Mouse (Mus musculus) midbrain, embryonic 16.5 days (tissue): ENCODE measurements around the gene Cnot11. TPM values are rescaled to one million over a fixed set of nuclear protein-coding genes. Genes with fewer than 3 reads are reported as not detected.
A peak's percentile ranks its signal among the peaks of the same experiment; 100 is the strongest.

Experiments used
- ATAC-seq: fragments of 200-750 bp; cut with Nextera tagmentation; 2 replicates; pipeline ENCODE4 v1.8.0; 2017; ENCODE audit warnings: moderate TSS enrichment
- H3K27ac ChIP-seq: fragments of 300-500 bp; sonication (generic); 2 replicates; pipeline ENCODE4 v1.5.1; 2014; ENCODE audit warnings: mild to moderate bottlenecking, low read length, mixed read lengths
- H3K27me3 ChIP-seq: fragments of 300-500 bp; sonication (generic); 2 replicates; pipeline ENCODE4 v1.6.1; 2014; ENCODE audit warnings: low read depth, low read length, mixed read lengths; ENCODE audit not compliant: control insufficient read depth, insufficient read depth
- H3K36me3 ChIP-seq: fragments of 300-500 bp; sonication (generic); 2 replicates; pipeline ENCODE4 v1.6.1; 2014; ENCODE audit warnings: mild to moderate bottlenecking, low read length, moderate library complexity, mixed read lengths; ENCODE audit not compliant: control insufficient read depth, insufficient read depth
- H3K4me1 ChIP-seq: fragments of 300-500 bp; sonication (generic); 2 replicates; pipeline ENCODE4 v1.6.1; 2014; ENCODE audit warnings: mild to moderate bottlenecking, low read length, mixed read lengths; ENCODE audit not compliant: control insufficient read depth, insufficient read depth
- H3K4me2 ChIP-seq: fragments of 300-500 bp; sonication (generic); 2 replicates; pipeline ENCODE4 v1.6.1; 2014; ENCODE audit warnings: mild to moderate bottlenecking, low read length, mixed read lengths
- H3K4me3 ChIP-seq: fragments of 300-500 bp; sonication (generic); 2 replicates; pipeline ENCODE4 v1.5.1; 2014; ENCODE audit warnings: low read depth, mild to moderate bottlenecking, low read length, moderate library complexity, mixed read lengths
- H3K9ac ChIP-seq: fragments of 300-500 bp; sonication (generic); 2 replicates; pipeline ENCODE4 v1.6.1; 2014; ENCODE audit warnings: low read depth, low read length, mixed read lengths
- H3K9me3 ChIP-seq: fragments of 300-500 bp; sonication (generic); replicated peaks from 2 replicates; pipeline ENCODE4 v1.6.1; 2014; ENCODE audit warnings: mild to moderate bottlenecking, low read length, mixed read lengths; ENCODE audit not compliant: control insufficient read depth, poor library complexity, severe bottlenecking
- WGBS: fragments of 180-500 bp; shearing (Covaris S2); extraction: QIAGEN DNeasy Blood & Tissue Kit; methylation state at CpG from one replicate; pipeline ENCODE4 v1.1.7; 2014; 5-methylcytosine and 5-hydroxymethylcytosine counted together
- polyA plus RNA-seq: library from polyadenylated mRNA; unstranded; fragments of >200 nt; fragmentation: Nextera tagmentation; extraction: Ambion mirVana; gene quantifications from 2 replicates; pipeline ENCODE4 v1.2.1, GENCODE M21; 2015

The Cnot11 gene
- polyA plus RNA-seq, result 10.5 and 10.6 TPM in 2 replicates

DNA sequence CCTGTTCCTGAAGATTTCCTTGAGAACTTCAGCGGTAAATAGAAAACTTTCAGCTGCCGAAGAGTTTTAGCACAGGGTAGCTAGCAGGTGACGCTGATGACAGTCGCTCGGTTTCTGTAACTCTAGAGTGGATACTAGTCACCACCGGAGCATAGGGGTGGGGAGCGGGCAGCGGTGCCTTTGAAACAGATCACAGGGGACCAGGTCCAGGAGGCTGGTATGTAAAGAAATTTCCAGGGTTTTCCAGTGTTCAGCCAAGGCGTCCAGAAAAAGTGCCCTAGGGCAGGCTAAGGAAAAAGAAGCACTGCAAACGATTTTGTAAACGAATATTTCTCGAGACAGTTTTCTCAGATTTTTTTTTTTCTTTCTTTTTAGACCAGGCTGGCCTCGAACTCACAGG lies at the start of gene Cnot11:
Gene Cnot11, plus strand, starts transcription at position 162 of the 400 bp plus-strand sequence.
- H3K9ac ChIP-seq, result peak within 1 kb of the TSS; percentile 97
- H3K9me3 ChIP-seq, result no peaks in the 10 kb centered on the region
- H3K4me1 ChIP-seq, result peaks cover 22% of the 10 kb centered on the region
- no peak for ATAC-seq
- no peaks in the 10 kb centered on the region for H3K27me3 ChIP-seq
- H3K27ac ChIP-seq, result peak within 1 kb of the TSS; percentile 92
- 37% methylated on average over 13 of the region's 13 CpGs for WGBS
- H3K4me3 ChIP-seq, result peak within 1 kb of the TSS; percentile 96
- H3K4me2 ChIP-seq, result peak within 1 kb of the TSS; percentile 91
- H3K36me3 ChIP-seq, result peaks cover 19% of the 10 kb centered on the region

DNA sequence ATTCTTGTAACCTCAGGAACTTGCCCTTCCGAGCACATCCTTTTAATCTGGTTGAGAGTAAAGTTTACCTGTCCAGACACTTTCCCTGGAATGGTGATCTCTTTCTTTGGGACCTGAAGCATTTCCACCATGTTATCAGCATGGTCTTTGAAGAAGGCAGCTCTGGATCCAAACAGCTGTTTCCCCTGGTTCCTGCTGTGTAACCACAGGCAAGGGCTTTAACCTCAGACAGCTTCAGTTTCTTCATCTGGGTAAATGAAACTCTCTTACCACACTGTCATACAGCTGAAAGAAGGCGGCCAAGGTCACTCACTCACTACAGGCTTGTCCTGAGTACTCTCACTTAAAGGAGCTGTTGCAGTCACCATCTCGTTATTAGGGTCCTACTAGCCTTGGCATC lies 47.4 kb upstream of the Cnot11 start:
- no peak for ATAC-seq
- no peaks in the 10 kb centered on the region for H3K36me3 ChIP-seq

DNA sequence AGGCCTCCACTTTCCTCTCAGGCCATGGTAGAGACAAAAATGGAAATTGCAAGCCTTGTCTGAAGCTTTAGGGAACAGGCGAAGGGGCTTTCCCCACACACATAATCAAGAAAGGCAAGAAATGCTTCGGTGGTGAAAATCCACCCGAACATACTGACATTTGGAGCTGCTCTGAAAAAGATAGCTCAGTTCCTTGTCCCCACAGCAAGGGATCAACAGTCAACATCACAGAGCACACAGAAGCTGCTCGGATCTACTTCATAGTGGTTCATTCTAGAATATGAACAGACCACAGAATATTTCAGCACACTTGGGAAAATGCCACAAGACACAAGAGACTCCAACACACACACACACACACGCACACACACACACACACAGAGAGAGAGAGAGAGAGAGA lies 41.6 kb upstream of the Cnot11 start:
- Histone ChIP-seq H3K9me3 (peaks cover 11% of the 10 kb centered on the region), H3K36me3 (no peaks in the 10 kb centered on the region), H3K4me3 (no peak overlapping the region), H3K4me1 (no peaks in the 10 kb centered on the region), H3K27me3 (no peaks in the 10 kb centered on the region), H3K27ac (no peak overlapping the region), H3K9ac (no peak overlapping the region), H3K4me2 (no peak overlapping the region)
- no peak for ATAC-seq
- 90% methylated on average over 5 of the region's 5 CpGs for WGBS

More for the DNA sequence above, 47.4 kb upstream of the Cnot11 start:
- Histone ChIP-seq H3K27me3 (no peaks in the 10 kb centered on the region), H3K4me1 (peaks cover 5% of the 10 kb centered on the region; the same call in 1 of the 2 replicates), H3K4me3 (no peak overlapping the region), H3K9me3 (no peaks in the 10 kb centered on the region), H3K4me2 (no peak overlapping the region), H3K27ac (no peak overlapping the region), H3K9ac (no peak overlapping the region)
- WGBS, result 83% methylated on average over 3 of the region's 3 CpGs

DNA sequence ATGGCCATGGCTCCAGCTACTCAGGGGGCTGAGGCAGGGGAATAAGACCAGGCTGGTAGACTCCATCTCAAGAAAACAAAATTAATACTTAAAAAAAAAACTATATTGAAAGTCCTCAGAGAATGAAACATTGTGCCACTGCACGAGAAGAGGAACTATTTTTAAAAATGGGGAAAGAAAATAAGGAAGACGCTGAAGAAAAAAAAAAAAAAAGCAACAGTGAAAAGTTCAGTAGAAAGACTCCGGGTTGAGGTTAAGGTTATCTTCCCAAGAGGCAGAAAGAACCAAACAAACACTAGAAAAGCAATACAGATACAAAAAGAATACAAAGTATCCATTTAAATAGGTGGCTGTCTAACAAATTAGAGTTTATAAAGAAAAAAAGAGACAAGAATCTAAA lies 41.1 kb upstream of the Cnot11 start:
- no peaks in the 10 kb centered on the region for H3K4me1 ChIP-seq
- H3K4me3 ChIP-seq, result no peak overlapping the region
- H3K27ac ChIP-seq, result no peak overlapping the region
- no peaks in the 10 kb centered on the region for H3K27me3 ChIP-seq
- H3K36me3 ChIP-seq, result no peaks in the 10 kb centered on the region
- 85% methylated on average over 3 of the region's 3 CpGs for WGBS
- H3K9ac ChIP-seq, result no peak overlapping the region
- peaks cover 11% of the 10 kb centered on the region for H3K9me3 ChIP-seq
- ATAC-seq, result no peak
- no peak overlapping the region for H3K4me2 ChIP-seq

DNA sequence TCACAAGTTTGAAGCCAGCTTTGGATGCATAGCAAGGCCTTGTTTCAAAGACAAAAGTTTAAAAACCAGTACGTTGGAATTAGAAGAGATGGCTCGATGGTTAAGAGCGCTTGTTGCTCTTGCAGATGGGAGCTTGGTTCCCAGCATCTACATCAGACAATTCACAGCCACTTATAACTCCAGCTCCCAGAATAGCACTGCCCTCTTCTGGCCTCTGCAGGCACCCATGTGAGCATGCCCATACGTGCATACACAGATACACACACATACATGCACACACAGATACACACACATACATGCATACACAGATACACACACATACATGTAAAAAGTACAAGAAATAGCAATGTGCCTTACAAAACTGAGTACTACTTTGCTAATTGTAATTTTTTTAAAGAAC lies 37.8 kb upstream of the Cnot11 start:
- H3K4me2 ChIP-seq, result no peak overlapping the region
- no peak overlapping the region for H3K4me3 ChIP-seq
- no peaks in the 10 kb centered on the region for H3K27me3 ChIP-seq
- H3K4me1 ChIP-seq, result no peaks in the 10 kb centered on the region
- H3K36me3 ChIP-seq, result no peaks in the 10 kb centered on the region
- peaks cover 11% of the 10 kb centered on the region for H3K9me3 ChIP-seq
- H3K27ac ChIP-seq, result no peak overlapping the region
- no peak overlapping the region for H3K9ac ChIP-seq
- no peak for ATAC-seq
- WGBS, result 95% methylated on average over 4 of the region's 4 CpGs

DNA sequence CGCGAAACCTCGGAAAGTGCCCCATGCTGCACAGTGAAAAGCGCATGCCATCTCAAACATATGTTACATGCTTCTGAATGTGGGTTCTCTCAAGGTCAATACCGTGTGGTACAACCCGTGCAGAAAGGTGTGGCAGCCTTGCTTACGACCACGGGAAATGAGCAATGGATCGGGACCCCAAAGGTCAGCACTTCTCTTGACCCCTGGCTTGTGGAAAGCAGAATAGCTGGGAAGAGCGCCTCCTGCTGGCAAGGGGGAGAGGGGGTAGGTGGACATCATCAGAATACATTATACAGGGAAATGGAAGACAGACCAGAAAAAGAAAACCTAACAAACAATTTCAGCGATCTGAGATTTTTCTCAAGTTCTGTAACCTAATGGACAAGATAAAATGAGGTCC lies 37.0 kb upstream of the Cnot11 start:
- WGBS, result 89% methylated on average over 11 of the region's 11 CpGs
- no peak for ATAC-seq

DNA sequence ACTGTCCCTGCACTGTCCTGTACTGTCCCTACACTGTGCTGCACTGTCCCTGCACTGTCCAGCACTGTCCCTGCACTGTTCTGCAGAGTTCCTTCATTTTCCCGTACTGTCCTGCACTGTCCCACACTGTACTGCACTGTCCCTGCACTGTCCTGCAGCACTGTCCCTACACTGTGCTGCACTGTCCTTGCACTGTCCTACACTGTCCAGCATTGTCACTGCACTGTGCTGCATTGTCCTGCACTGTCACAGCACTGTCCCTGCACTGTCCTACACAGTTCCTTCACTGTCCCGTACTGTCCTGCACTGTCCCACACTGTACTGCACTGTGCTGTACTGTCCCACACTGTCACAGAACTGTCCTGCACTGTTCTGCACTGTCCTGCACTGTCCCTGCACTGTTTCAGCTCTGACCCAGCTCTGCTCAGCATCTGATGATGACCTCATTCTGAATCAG lies 35.3 kb upstream of the Cnot11 start:
- 80% methylated on average over 2 of the region's 2 CpGs for WGBS

More for the DNA sequence above, 37.0 kb upstream of the Cnot11 start:
- Histone ChIP-seq H3K27ac (no peak overlapping the region), H3K4me3 (no peak overlapping the region), H3K9me3 (peaks cover 11% of the 10 kb centered on the region), H3K27me3 (no peaks in the 10 kb centered on the region), H3K4me1 (no peaks in the 10 kb centered on the region), H3K9ac (no peak overlapping the region), H3K4me2 (no peak overlapping the region), H3K36me3 (no peaks in the 10 kb centered on the region)

DNA sequence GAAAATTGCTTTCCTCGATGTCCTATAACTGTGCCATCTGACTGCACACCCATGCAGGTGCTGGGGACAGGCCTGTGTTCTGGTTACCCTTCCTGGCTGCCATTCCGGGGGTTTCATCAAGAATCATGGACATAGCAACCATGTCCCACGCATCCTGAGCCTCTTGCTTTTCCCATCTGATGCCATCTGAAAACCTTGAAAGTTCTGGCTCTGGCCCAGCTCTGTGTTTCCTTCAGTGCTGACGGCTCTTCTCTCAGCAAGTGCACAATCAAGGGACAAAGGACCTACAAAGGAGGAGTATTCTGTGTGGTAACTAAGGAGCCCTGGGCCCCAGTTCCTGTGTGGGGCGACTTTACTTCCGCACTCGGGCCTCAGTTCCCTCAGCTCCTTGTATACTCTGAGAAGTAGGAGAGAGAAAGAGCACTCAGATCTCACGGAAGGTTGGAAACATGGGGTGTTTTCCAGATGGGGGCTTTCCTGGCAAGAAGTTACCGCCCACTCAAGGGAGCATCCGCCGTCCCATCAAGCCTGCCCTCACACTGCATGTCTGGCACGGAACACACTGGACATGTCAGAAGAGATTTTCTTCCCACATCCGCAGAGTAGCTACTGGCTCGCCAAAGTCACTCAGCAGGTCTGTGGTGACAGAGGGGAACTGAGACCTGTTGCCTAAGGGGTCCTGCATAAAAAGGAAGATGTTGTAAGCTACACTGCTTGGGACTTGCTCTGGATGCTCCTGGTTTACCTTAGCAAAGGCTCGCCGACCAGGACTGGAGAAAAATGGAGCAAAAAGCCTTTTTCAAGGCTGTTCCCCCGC lies 31.8 kb upstream of the Cnot11 start:
- H3K4me1 ChIP-seq, result no peaks in the 10 kb centered on the region
- H3K9me3 ChIP-seq, result no peaks in the 10 kb centered on the region
- WGBS, result 83% methylated on average over 17 of the region's 17 CpGs
- H3K27me3 ChIP-seq, result no peaks in the 10 kb centered on the region
- H3K4me2 ChIP-seq, result no peak overlapping the region
- H3K27ac ChIP-seq, result no peak overlapping the region
- no peaks in the 10 kb centered on the region for H3K36me3 ChIP-seq
- no peak overlapping the region for H3K9ac ChIP-seq
- no peak overlapping the region for H3K4me3 ChIP-seq
- ATAC-seq, result no peak

More for the DNA sequence above, 35.3 kb upstream of the Cnot11 start:
- Histone ChIP-seq H3K27ac (no peak overlapping the region), H3K36me3 (no peaks in the 10 kb centered on the region), H3K4me1 (no peaks in the 10 kb centered on the region), H3K9ac (no peak overlapping the region), H3K4me2 (no peak overlapping the region), H3K27me3 (no peaks in the 10 kb centered on the region), H3K9me3 (peaks cover 8% of the 10 kb centered on the region), H3K4me3 (no peak overlapping the region)
- ATAC-seq, result peak; percentile 62; the same call in 1 of the 2 replicates

DNA sequence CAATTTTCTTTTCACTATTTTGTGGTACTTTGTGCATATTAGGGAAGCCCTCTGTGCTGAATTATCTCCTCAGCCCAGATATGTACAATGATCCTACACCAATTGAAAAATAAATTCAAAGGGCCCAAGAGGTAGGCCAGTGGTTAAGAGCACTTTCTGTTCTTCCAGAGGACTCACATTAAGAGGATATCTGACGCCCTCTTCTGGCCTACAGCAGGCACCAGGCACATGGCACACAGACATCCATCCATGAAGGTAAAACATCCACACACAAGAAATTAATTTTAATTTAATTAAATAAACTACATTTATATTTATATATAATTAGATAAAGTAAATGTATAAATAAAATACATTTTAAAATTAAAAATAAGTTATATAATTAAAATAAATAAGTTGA lies 30.5 kb upstream of the Cnot11 start:
- Histone ChIP-seq H3K4me3 (no peak overlapping the region), H3K27ac (no peak overlapping the region), H3K9me3 (no peaks in the 10 kb centered on the region), H3K4me1 (no peaks in the 10 kb centered on the region), H3K36me3 (no peaks in the 10 kb centered on the region), H3K4me2 (no peak overlapping the region), H3K27me3 (no peaks in the 10 kb centered on the region), H3K9ac (no peak overlapping the region)
- ATAC-seq, result no peak
- 9% methylated on average over 1 of the region's 1 CpGs for WGBS
